Mouse (Mus musculus) lung, postnatal 25 days (tissue): Measurements from ENCODE around the gene Gpa33.

Experiments
- DNase-seq: peaks from one replicate; pipeline ENCODE4 v3.0.0; 2022; ENCODE audit warnings: low spot score

The Gpa33 gene

DNA sequence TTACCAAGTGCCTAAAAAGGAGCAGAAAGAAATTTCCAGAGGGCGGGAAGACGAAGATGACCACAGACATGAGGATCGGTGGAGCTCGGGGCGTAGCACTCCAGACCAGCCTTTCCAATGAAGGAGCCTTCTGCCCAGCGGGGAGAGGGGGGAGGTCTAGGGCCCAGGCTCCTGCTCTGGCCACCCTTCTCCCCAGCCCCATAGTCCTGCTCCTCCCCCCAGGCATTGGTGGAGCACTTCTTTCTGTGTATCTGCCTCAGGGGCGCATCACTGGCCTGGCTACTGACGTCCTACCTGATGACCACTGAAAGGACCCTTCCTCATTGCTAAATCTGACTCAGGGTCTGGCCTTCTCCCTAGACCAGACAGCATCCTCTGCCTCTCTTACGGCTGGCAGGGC lies 35.1 kb downstream of the Gpa33 start:
- no peak for DNase-seq

DNA sequence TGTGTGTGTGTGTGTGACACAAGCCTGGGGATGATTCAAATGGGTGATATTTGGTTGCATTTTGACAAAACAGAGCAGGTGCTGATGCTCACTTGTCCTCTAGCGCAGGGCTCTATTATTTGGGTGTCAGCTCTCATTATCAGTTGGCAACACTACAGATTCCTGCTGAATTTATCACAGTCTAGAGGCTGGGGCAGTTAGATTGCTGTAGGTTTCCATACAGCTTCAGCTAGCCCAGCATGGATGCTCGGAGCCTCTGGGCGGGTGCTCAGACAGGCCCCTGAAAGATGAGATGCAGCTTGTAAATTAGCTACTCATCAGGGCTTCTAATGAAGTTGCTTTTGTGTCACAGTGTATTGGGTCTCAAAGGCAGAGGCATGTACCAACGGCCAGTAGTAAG lies 37.4 kb downstream of the Gpa33 start:
- no peak for DNase-seq

DNA sequence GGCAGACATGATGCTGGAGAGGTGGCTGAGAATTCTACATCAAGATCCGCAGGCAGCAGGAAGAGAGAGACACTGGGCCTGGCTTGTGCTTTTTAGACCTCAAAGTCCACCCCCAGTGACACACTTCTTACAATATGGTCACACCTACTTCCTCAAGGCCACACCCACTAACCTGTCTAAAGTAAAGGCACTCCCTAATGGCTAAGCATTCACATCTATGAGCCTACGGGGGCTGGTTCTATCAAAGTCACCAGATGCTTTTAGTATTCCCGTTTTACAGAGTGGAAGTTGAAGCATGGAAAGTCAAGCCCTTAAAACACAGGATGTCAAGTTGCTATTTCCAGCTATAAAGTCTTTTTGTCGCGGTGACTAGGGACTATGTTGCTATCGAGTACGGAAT lies 38.0 kb downstream of the Gpa33 start:
- DNase-seq, result no peak

DNA sequence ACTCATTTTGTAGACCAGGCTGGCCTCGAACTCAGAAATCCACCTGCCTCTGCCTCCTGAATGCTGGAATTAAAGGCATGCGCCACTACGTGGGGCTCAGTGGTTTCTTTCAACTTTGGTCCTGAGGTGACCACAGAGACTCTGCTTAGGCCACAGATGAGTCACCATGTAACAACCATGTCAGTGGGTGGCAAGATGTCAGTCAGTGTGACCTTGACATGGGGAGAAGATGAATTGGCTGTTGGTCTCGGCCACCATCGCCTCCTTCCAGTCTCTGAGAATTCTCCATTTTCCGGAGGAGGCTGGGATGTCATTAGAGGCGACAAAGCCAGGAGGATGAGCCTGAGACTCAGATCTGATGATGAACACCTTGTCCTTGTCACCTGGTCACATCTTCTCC lies 39.7 kb downstream of the Gpa33 start:
- no peak for DNase-seq

DNA sequence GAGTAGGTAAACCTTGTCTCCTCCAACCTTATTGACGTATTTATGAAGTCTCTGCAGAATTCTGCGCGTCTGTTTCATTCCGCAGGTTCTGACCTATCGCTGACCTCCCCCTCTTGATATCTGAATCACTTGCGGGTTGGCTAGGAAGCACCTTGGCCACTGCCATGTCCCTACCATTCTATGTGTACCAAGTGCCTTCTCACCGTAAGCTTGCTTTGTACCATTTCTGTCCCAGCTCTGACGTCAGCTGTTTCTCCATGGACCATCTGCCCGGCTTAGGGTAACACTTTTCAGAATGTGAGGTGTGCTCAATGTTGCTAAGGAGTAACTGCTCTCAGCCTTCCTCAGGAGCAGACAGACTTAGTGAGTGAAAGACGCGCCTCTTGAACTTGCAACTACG lies 40.8 kb downstream of the Gpa33 start:
- DNase-seq, result no peak

DNA sequence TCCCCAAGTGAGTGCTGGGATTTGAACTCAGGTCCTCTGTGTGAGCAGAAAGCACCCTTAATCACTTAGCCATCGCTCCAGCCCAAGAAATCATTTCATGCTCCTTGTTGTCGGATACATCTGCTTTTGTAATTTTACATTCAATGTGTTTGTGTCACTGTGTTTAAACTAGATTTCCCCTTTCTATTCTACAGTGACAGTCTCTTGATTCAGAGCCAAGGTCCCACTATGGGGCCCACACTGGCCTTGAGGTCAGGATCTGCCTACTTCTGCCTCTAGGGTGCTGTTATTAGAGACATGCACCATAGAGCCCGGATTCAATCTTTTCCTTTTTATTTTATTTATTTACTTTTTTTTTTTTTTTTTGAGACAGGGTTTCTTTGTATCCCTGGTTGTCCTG lies 43.0 kb downstream of the Gpa33 start:
- no peak for DNase-seq

DNA sequence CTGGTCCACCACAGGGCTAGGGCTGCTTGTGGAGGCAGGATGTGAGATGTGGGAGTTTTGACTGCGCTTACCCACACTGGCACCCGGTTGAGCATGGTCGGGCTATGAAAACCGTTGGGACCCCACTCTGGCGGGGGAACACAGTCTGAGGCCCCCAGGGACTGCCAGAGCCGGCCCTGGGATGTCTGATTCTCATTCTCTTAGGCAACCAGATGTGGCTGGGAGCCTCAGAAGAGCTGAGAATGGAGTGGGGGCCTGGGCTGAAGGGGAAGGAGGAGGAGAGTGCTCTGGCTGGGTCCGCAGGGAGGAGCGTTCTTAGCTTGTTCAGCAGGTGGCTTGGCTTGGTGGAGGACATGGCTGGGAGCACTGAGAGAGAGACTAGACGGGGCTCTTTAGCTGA lies 43.6 kb downstream of the Gpa33 start:
- DNase-seq, result no peak

DNA sequence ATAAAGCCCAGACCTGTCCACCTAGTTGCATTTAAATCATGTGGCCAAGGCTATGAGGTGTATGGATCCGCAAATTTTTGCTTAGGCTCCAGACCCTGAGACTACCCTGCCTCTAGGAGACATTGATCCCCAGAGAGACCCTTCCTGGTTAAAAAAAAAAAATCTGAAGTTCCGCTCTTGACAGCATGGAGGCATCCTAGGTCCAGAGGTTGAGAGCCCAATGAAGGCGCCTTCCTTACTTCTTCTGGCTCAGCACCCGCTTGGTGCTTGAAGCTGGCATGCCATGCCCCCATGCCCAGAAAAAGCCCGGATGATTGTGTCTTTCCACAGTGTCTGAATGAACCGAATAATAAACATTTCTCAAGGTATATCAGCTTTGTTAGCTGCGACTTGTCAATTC lies 51.5 kb downstream of the Gpa33 start:
- no peak for DNase-seq

DNA sequence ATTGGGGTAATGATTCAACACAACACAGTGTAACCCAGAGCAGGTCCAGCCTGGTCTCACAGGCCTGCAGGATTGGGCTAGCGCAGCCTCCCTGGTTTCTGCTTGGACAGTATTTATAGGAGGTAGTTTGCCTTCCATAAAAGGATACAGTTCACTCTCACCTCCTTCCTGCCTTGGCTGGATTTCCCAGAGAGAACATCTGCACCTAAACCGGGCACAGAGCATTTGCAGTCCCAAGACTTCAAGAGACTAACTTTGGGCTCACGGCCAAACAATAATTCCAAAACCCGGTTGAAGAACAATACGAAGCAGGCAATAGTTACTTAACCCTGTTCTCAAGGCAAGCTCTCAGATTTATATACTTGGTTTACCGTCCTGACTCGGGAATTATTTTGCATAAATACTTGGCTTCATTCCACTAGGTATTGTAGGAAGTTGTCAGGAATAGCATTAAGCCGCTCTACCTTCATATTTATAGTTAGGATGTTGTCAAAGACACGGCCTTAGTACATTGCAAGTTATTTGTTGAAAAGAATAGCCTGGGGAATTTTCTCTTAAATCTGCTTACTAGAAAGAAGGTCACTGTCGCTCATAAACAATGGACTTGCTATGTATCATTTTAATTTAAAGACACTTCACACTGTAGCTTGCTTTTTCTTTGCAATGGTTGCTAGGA lies 53.1 kb downstream of the Gpa33 start:
- DNase-seq, result no peak

DNA sequence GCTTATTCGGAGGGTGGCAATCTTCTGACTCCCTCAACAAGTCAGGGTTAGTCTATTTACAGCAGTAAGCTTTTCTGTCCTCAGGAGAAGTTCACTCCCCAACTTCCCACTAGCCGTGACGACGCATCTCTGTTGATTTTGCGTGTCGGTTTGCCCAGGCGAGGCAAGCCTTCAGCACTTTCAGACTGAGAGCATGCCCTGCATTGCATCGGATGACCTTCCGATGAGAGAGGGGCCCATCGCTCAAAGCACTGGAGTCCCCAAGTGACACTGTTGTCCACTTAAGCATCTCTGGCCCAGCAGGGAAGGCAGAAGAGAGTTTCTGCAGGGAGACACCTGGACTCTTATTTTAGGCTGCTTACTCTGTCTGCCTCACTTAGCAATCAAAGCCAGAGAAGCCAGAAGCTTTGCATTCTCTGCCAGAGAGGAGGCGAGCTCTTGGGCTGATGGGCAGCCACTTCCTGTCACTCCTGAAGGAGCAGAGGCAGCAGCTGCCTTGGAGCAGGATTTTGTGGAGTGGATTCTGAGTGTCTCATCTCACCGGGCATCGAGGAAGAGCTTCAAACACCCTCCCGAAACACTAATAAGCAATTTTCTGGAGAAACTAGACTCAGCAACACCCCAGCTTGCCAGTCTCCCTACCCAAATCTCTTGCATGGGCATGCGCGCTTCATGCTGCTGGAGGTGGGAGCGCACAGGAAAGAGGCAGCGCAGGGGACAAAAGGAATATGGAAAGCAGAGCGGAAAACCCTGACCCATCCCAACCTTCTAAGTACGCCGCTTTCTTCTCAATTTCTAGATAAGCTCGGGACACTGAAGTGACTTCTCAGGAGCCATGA lies 54.6 kb downstream of the Gpa33 start:
- no peak for DNase-seq

DNA sequence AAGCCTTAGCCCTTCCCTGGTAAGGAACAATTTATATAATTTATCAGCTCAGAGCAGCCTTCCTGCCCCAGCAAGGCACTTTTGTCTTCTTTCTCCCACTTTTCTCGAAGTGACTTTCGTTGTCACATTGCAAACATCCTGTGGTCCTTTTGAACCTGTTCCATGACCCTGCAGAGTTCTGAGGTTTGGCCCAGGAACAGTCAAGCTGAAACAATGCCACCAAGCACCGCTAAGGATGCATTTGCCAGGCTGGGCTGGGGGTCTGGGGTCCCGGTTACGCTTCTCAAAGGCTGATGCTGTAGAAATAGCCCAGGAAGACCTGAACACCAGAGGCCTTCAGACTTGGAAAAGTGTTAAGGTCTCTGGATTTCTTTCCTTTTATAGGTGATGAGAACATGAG lies 55.3 kb downstream of the Gpa33 start:
- no peak for DNase-seq

DNA sequence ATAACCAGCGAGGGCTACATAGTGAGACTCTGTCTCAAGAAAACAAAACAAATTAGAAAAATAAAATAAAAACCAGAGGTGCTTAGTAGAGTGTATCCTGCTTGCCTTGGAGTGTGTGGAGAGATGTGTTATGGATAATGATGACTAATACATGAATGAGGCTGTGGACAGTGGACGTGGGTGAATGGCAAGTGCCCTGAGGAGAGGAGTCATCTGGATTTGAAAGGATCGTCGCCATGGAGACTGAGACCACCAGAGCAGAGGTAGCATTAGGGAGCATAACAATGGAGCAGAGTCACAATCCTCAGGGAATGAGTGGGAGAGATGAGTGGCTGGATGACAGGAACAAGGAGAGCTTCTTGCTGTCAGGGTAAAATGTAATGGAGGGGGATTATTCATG lies 59.8 kb downstream of the Gpa33 start:
- no peak for DNase-seq

DNA sequence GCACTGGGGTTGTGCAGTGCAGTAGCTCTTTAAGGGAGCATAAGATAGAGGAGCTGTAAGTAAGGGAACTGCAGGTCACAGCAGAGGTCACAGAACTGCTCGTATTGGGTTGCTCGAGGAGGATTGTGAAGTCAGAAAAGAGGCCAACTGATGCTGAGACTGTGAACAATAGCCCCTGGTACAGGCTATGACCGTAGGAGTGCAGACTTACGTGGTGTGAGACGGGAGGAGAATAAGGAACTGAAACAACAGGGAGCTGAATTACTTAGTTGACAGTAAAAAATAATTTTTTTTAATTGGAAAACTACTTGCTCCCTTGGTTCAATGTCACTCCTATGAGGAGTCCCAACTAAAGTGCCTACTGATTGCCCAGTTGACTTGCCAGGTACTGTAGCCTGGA lies 74.1 kb downstream of the Gpa33 start:
- DNase-seq, result no peak

DNA sequence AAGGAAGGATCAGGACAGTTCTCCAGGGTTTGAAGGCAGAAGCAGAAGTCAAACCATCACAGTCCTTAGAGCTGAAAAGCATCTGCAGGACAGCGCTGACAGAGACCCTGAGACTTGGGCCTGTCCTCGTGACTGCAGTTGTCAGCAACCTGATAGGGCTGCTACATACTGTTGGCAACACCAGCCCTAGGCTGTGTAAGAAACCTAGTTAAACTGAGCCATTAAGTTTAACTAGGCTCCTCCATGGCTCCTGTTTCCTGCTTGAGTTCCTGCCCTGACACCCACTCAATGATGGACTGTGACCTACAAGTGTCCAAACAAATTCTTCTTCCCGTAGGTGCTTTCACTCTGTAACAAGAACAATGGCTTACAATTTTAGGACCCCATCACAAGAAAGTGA lies 75.1 kb downstream of the Gpa33 start:
- no peak for DNase-seq

DNA sequence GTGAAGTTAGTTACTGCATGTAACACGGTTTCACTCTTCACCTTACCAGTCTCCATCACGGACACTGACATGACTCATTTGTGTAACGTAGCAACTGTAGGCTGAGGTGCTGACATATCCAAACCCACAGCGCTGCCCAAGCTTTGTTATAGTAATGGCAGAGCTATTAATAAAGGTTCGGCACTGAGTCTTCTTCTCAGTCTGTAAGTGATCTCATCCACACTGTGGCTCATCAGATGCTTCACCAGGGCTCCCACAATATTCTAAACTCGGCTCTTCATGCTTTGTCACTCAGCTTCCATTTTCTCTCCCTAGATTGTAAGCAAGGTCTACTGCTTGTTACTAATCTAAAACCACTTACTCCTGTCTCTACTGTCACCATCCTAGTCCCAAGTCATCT lies 79.3 kb downstream of the Gpa33 start:
- no peak for DNase-seq

DNA sequence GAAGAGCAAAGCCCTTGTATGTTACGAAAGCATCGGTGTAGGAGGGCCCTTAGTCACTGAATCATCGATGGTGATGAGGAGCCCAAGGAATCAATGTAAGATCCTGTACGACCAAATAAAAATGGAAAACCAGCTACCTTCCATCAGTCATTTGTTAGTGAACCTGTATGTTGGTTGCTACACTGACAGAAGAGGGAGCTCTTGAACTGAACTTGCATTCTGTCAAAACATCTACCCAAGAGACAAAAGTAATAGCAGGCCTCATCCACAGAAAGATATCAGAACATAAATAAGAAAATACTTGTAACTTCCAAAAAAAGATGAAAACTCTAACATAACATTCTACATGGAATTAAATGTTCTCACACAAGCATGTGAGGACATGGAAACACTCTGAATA lies 84.1 kb downstream of the Gpa33 start:
- no peak for DNase-seq
